Mouse (Mus musculus) forebrain, embryonic 15.5 days (tissue): ENCODE measurements around the gene Gm8138. TPM values are rescaled to one million over a fixed set of nuclear protein-coding genes. Genes with fewer than 3 reads are reported as not detected.
"Not testable (repeated sequence)": the region's sequence is repeated elsewhere in the genome, so short reads cannot be mapped to it uniquely, and the experiment has no call there.

Experiments used
- ATAC-seq: fragments of 200-750 bp; cut with Nextera tagmentation; replicated peaks from 2 replicates; pipeline ENCODE4 v1.8.0; 2017; ENCODE audit warnings: mild to moderate bottlenecking, moderate TSS enrichment, moderate library complexity
- H3K27ac ChIP-seq: fragments of 300-500 bp; sonication (generic); replicated peaks from 2 replicates; pipeline ENCODE4 v1.5.1; 2015; ENCODE audit warnings: mild to moderate bottlenecking, inconsistent platforms
- H3K27me3 ChIP-seq: fragments of 300-500 bp; sonication (generic); 2 replicates; pipeline ENCODE4 v1.6.1; 2015; ENCODE audit warnings: inconsistent platforms
- H3K36me3 ChIP-seq: fragments of 300-500 bp; sonication (generic); 2 replicates; pipeline ENCODE4 v1.6.1; 2015; ENCODE audit warnings: mild to moderate bottlenecking, inconsistent platforms
- H3K4me1 ChIP-seq: fragments of 300-500 bp; sonication (generic); 2 replicates; pipeline ENCODE4 v1.6.1; 2015; ENCODE audit warnings: inconsistent platforms
- H3K4me2 ChIP-seq: fragments of 300-500 bp; sonication (generic); replicated peaks from 2 replicates; pipeline ENCODE4 v1.6.1; 2015; ENCODE audit warnings: mild to moderate bottlenecking, inconsistent platforms
- H3K4me3 ChIP-seq: fragments of 300-500 bp; sonication (generic); 2 replicates; pipeline ENCODE4 v1.5.1; 2015; ENCODE audit warnings: mild to moderate bottlenecking, inconsistent platforms
- H3K9ac ChIP-seq: fragments of 300-500 bp; sonication (generic); replicated peaks from 2 replicates; pipeline ENCODE4 v1.6.1; 2015; ENCODE audit warnings: mild to moderate bottlenecking, inconsistent platforms
- H3K9me3 ChIP-seq: fragments of 300-500 bp; sonication (generic); 2 replicates; pipeline ENCODE4 v1.6.1; 2016; ENCODE audit warnings: inconsistent platforms
- WGBS: fragments of 180-500 bp; shearing (Covaris S2); methylation state at CpG from one replicate; pipeline ENCODE4 v1.1.7; 2015; ENCODE audit warnings: mixed read lengths; 5-methylcytosine and 5-hydroxymethylcytosine counted together
- polyA plus RNA-seq: library from polyadenylated mRNA; unstranded; fragments of >200 nt; fragmentation: Nextera tagmentation; extraction: Ambion mirVana; gene quantifications from 2 replicates; pipeline ENCODE4 v1.2.1, GENCODE M21; 2015

Gm8138 gene
- not detected in 2 replicates for polyA plus RNA-seq

DNA sequence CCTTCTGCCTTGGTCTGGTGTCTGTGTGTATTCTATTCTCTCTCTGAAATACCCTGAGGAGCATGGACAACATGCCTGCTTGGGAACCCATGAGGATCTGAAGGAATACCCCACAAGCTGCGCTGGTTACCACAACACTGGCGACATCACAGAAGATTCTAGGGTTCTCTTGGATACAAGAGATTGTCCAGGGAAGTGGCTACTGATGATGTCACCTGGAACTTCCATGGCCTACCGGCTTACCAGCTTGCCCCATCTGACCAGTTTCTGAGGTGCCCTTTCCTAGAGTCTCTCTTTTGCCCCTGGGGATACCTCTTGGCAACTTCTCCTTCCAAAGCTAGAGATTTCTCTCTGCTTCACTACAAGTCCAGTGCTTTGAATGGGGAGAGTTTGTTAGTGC is at the start of gene Gm8138:
Gm8138 (minus strand) TSS at position 101 of the 400 bp plus-strand sequence.
- not testable (repeated sequence) for H3K27ac ChIP-seq, H3K4me1 ChIP-seq, H3K36me3 ChIP-seq, H3K9ac ChIP-seq, H3K4me2 ChIP-seq, H3K4me3 ChIP-seq, H3K27me3 ChIP-seq, ATAC-seq, H3K9me3 ChIP-seq
- no CpG with 5 or more reads among the region's 3 CpGs for WGBS

GRCm38 (mm10) chr14:43361713-43362112 is 54.4 kb downstream of the Gm8138 start:
- 91% methylated on average over 11 of the region's 11 CpGs for WGBS
- not testable (repeated sequence) for ATAC-seq

More at GRCm38 (mm10) chr14:43361713-43362112, 54.4 kb downstream of the Gm8138 start:
- not testable (repeated sequence) for H3K27me3 ChIP-seq, H3K36me3 ChIP-seq, H3K9ac ChIP-seq, H3K4me2 ChIP-seq, H3K27ac ChIP-seq, H3K4me1 ChIP-seq, H3K9me3 ChIP-seq, H3K4me3 ChIP-seq

Other genes with a start within 250 kb of the Gm8138 start
- not detected in 2 replicates for gene Gm7233, start 236.5 kb downstream of the Gm8138 start, polyA plus RNA-seq
- not detected in 2 replicates for gene Gm8122, start 181.0 kb downstream of the Gm8138 start, polyA plus RNA-seq
- not detected in 2 replicates for gene Gm8126, start 157.7 kb downstream of the Gm8138 start, polyA plus RNA-seq
- gene Gm9732, start 141.3 kb downstream of the Gm8138 start, polyA plus RNA-seq: not detected in 2 replicates
- not detected in 2 replicates for gene Gm8127, start 122.5 kb downstream of the Gm8138 start, polyA plus RNA-seq
- gene 1700001F09Rik, start 68.5 kb downstream of the Gm8138 start, polyA plus RNA-seq: not detected in 2 replicates
- not detected in 2 replicates for gene Gm5799, start 127.2 kb upstream of the Gm8138 start, polyA plus RNA-seq
- gene Gm17654, start 162.8 kb upstream of the Gm8138 start, polyA plus RNA-seq: not detected in 2 replicates
- not detected in 2 replicates for gene Gm10375, start 191.7 kb upstream of the Gm8138 start, polyA plus RNA-seq